Mouse (Mus musculus): Measurements from ENCODE around the gene Grk5. TPM values are rescaled to one million over a fixed set of nuclear protein-coding genes. Genes with fewer than 3 reads are reported as not detected.

The Grk5 gene
- polyA plus RNA-seq, 1 experiment from 2014 or later: 2.6 TPM

- H3K4me3 ChIP-seq (ENCODE audit: low read depth, low read length): no peak overlapping the region
- H3K9me3 ChIP-seq (ENCODE audit: control insufficient read depth, low read length): no peaks in the 10 kb centered on the region
- no peak overlapping the region for H3K4me2 ChIP-seq (ENCODE audit: low read depth, low read length, severe bottlenecking)
- H3K27ac ChIP-seq (ENCODE audit: low read depth, low read length): no peak overlapping the region
- no peak overlapping the region for H3K9ac ChIP-seq (ENCODE audit: low read length)
- H3K36me3 ChIP-seq (ENCODE audit: control insufficient read depth, insufficient read depth, low read length): no peaks in the 10 kb centered on the region
- WGBS: 95% methylated on average over 8 of the region's 8 CpGs
- no peaks in the 10 kb centered on the region for H3K4me1 ChIP-seq (replicated peaks; ENCODE audit: control insufficient read depth, insufficient read depth, low read length)
- DNase-seq (ENCODE audit: low spot score): no peak
- ATAC-seq (replicated peaks; ENCODE audit: low FRiP score): no peak
- H3K27me3 ChIP-seq (ENCODE audit: control insufficient read depth, insufficient read depth, low read length): no peaks in the 10 kb centered on the region
These were observed 193.5 kb downstream of the Grk5 start for GRCm38 (mm10) chr19:61083006-61083405.

- no peak overlapping the region for H3K4me3 ChIP-seq (ENCODE audit: low read depth, low read length)
- H3K9me3 ChIP-seq (ENCODE audit: control insufficient read depth, low read length): no peaks in the 10 kb centered on the region
- H3K4me2 ChIP-seq (ENCODE audit: low read depth, low read length, severe bottlenecking): no peak overlapping the region
- 44% methylated on average over 4 of the region's 4 CpGs for WGBS
- H3K27me3 ChIP-seq (ENCODE audit: control insufficient read depth, insufficient read depth, low read length): no peaks in the 10 kb centered on the region
- peak; percentile 56; the same call in 1 of the 2 replicates for ATAC-seq (replicated peaks; ENCODE audit: low FRiP score)
- peak; percentile 91 for DNase-seq (ENCODE audit: low spot score)
- no peaks in the 10 kb centered on the region for H3K4me1 ChIP-seq (replicated peaks; ENCODE audit: control insufficient read depth, insufficient read depth, low read length)
- H3K27ac ChIP-seq (ENCODE audit: low read depth, low read length): no peak overlapping the region
- H3K9ac ChIP-seq (ENCODE audit: low read length): no peak overlapping the region
- no peaks in the 10 kb centered on the region for H3K36me3 ChIP-seq (ENCODE audit: control insufficient read depth, insufficient read depth, low read length)
These were observed 194.8 kb downstream of the Grk5 start for GRCm38 (mm10) chr19:61084149-61084940.

GRCm38 (mm10) chr19:61085217-61085616, 195.7 kb downstream of the Grk5 start:
- Histone ChIP-seq H3K4me1 (replicated peaks; ENCODE audit: control insufficient read depth, insufficient read depth, low read length) (no peaks in the 10 kb centered on the region), H3K27ac (ENCODE audit: low read depth, low read length) (no peak overlapping the region), H3K9ac (ENCODE audit: low read length) (no peak overlapping the region), H3K9me3 (ENCODE audit: control insufficient read depth, low read length) (no peaks in the 10 kb centered on the region), H3K4me3 (ENCODE audit: low read depth, low read length) (no peak overlapping the region), H3K27me3 (ENCODE audit: control insufficient read depth, insufficient read depth, low read length) (no peaks in the 10 kb centered on the region), H3K4me2 (ENCODE audit: low read depth, low read length, severe bottlenecking) (no peak overlapping the region), H3K36me3 (ENCODE audit: control insufficient read depth, insufficient read depth, low read length) (no peaks in the 10 kb centered on the region)
- 79% methylated on average over 2 of the region's 2 CpGs for WGBS
- DNase-seq (ENCODE audit: low spot score) (no peak), ATAC-seq (replicated peaks; ENCODE audit: low FRiP score) (no peak)

- no peak for DNase-seq (ENCODE audit: low spot score)
- no peak overlapping the region for H3K4me2 ChIP-seq (ENCODE audit: low read depth, low read length, severe bottlenecking)
- H3K36me3 ChIP-seq (ENCODE audit: control insufficient read depth, insufficient read depth, low read length): no peaks in the 10 kb centered on the region
- 90% methylated on average over 1 of the region's 1 CpGs for WGBS
- no peak overlapping the region for H3K27ac ChIP-seq (ENCODE audit: low read depth, low read length)
- no peaks in the 10 kb centered on the region for H3K9me3 ChIP-seq (ENCODE audit: control insufficient read depth, low read length)
- ATAC-seq (replicated peaks; ENCODE audit: low FRiP score): no peak
- H3K27me3 ChIP-seq (ENCODE audit: control insufficient read depth, insufficient read depth, low read length): no peaks in the 10 kb centered on the region
- H3K4me3 ChIP-seq (ENCODE audit: low read depth, low read length): no peak overlapping the region
- no peaks in the 10 kb centered on the region for H3K4me1 ChIP-seq (replicated peaks; ENCODE audit: control insufficient read depth, insufficient read depth, low read length)
- no peak overlapping the region for H3K9ac ChIP-seq (ENCODE audit: low read length)
These were observed 198.2 kb downstream of the Grk5 start for GRCm38 (mm10) chr19:61087781-61088180.

GRCm38 (mm10) chr19:61089001-61089400, 199.5 kb downstream of the Grk5 start:
- no peaks in the 10 kb centered on the region for H3K4me1 ChIP-seq (replicated peaks; ENCODE audit: control insufficient read depth, insufficient read depth, low read length)
- WGBS: 92% methylated on average over 3 of the region's 3 CpGs
- DNase-seq (ENCODE audit: low spot score): no peak
- no peak overlapping the region for H3K4me3 ChIP-seq (ENCODE audit: low read depth, low read length)
- H3K27me3 ChIP-seq (ENCODE audit: control insufficient read depth, insufficient read depth, low read length): no peaks in the 10 kb centered on the region
- H3K27ac ChIP-seq (ENCODE audit: low read depth, low read length): no peak overlapping the region
- H3K4me2 ChIP-seq (ENCODE audit: low read depth, low read length, severe bottlenecking): no peak overlapping the region
- no peaks in the 10 kb centered on the region for H3K9me3 ChIP-seq (ENCODE audit: control insufficient read depth, low read length)
- no peak overlapping the region for H3K9ac ChIP-seq (ENCODE audit: low read length)
- ATAC-seq (replicated peaks; ENCODE audit: low FRiP score): no peak
- no peaks in the 10 kb centered on the region for H3K36me3 ChIP-seq (ENCODE audit: control insufficient read depth, insufficient read depth, low read length)

- ATAC-seq (replicated peaks; ENCODE audit: low FRiP score): no peak
These were observed 201.0 kb downstream of the Grk5 start for GRCm38 (mm10) chr19:61090541-61090940.

GRCm38 (mm10) chr19:61096776-61097175, 207.2 kb downstream of the Grk5 start:
- H3K9ac ChIP-seq (ENCODE audit: low read length): no peak overlapping the region
- no peak for DNase-seq (ENCODE audit: low spot score)
- no peak overlapping the region for H3K27ac ChIP-seq (ENCODE audit: low read depth, low read length)
- no peaks in the 10 kb centered on the region for H3K9me3 ChIP-seq (ENCODE audit: control insufficient read depth, low read length)
- no peaks in the 10 kb centered on the region for H3K27me3 ChIP-seq (ENCODE audit: control insufficient read depth, insufficient read depth, low read length)
- H3K4me2 ChIP-seq (ENCODE audit: low read depth, low read length, severe bottlenecking): no peak overlapping the region
- H3K4me1 ChIP-seq (replicated peaks; ENCODE audit: control insufficient read depth, insufficient read depth, low read length): no peaks in the 10 kb centered on the region
- H3K4me3 ChIP-seq (ENCODE audit: low read depth, low read length): no peak overlapping the region
- no peaks in the 10 kb centered on the region for H3K36me3 ChIP-seq (ENCODE audit: control insufficient read depth, insufficient read depth, low read length)
- no peak for ATAC-seq (replicated peaks; ENCODE audit: low FRiP score)
- 84% methylated on average over 2 of the region's 2 CpGs for WGBS

More at GRCm38 (mm10) chr19:61090541-61090940, 201.0 kb downstream of the Grk5 start:
- H3K27me3 ChIP-seq (ENCODE audit: control insufficient read depth, insufficient read depth, low read length): no peaks in the 10 kb centered on the region
- H3K4me1 ChIP-seq (replicated peaks; ENCODE audit: control insufficient read depth, insufficient read depth, low read length): no peaks in the 10 kb centered on the region
- H3K36me3 ChIP-seq (ENCODE audit: control insufficient read depth, insufficient read depth, low read length): no peaks in the 10 kb centered on the region
- H3K9me3 ChIP-seq (ENCODE audit: control insufficient read depth, low read length): no peaks in the 10 kb centered on the region
- DNase-seq (ENCODE audit: low spot score): no peak
- no peak overlapping the region for H3K4me2 ChIP-seq (ENCODE audit: low read depth, low read length, severe bottlenecking)
- H3K9ac ChIP-seq (ENCODE audit: low read length): no peak overlapping the region
- H3K4me3 ChIP-seq (ENCODE audit: low read depth, low read length): no peak overlapping the region
- 89% methylated on average over 4 of the region's 4 CpGs for WGBS
- H3K27ac ChIP-seq (ENCODE audit: low read depth, low read length): no peak overlapping the region

- H3K27me3 ChIP-seq (ENCODE audit: control insufficient read depth, insufficient read depth, low read length): no peaks in the 10 kb centered on the region
- H3K4me3 ChIP-seq (ENCODE audit: low read depth, low read length): no peak overlapping the region
- no peaks in the 10 kb centered on the region for H3K36me3 ChIP-seq (ENCODE audit: control insufficient read depth, insufficient read depth, low read length)
- no peak overlapping the region for H3K9ac ChIP-seq (ENCODE audit: low read length)
- H3K27ac ChIP-seq (ENCODE audit: low read depth, low read length): no peak overlapping the region
- ATAC-seq (replicated peaks; ENCODE audit: low FRiP score) (no peak), DNase-seq (ENCODE audit: low spot score) (no peak)
- H3K4me2 ChIP-seq (ENCODE audit: low read depth, low read length, severe bottlenecking): no peak overlapping the region
- no peaks in the 10 kb centered on the region for H3K9me3 ChIP-seq (ENCODE audit: control insufficient read depth, low read length)
- no peaks in the 10 kb centered on the region for H3K4me1 ChIP-seq (replicated peaks; ENCODE audit: control insufficient read depth, insufficient read depth, low read length)
- WGBS: 30% methylated on average over 4 of the region's 4 CpGs
These were observed 208.2 kb downstream of the Grk5 start for GRCm38 (mm10) chr19:61097764-61098163.

- DNase-seq (ENCODE audit: low spot score): no peak
- Histone ChIP-seq H3K9me3 (ENCODE audit: control insufficient read depth, low read length) (peaks cover 3% of the 10 kb centered on the region; the same call in 1 of the 2 replicates), H3K4me1 (replicated peaks; ENCODE audit: control insufficient read depth, insufficient read depth, low read length) (no peaks in the 10 kb centered on the region), H3K27me3 (ENCODE audit: control insufficient read depth, insufficient read depth, low read length) (no peaks in the 10 kb centered on the region), H3K4me2 (ENCODE audit: low read depth, low read length, severe bottlenecking) (no peak overlapping the region), H3K4me3 (ENCODE audit: low read depth, low read length) (no peak overlapping the region), H3K9ac (ENCODE audit: low read length) (no peak overlapping the region), H3K36me3 (ENCODE audit: control insufficient read depth, insufficient read depth, low read length) (no peaks in the 10 kb centered on the region), H3K27ac (ENCODE audit: low read depth, low read length) (no peak overlapping the region)
- 61% methylated on average over 2 of the region's 2 CpGs for WGBS
- no peak for ATAC-seq (replicated peaks; ENCODE audit: low FRiP score)
These were observed 220.6 kb downstream of the Grk5 start for GRCm38 (mm10) chr19:61110184-61110583.
